Mouse (Mus musculus) splenic B cell, adult 2 months (primary cell): Measurements from ENCODE around the gene Thbs1.
"Not testable (repeated sequence)": the region's sequence is repeated elsewhere in the genome, so short reads cannot be mapped to it uniquely, and the experiment has no call there.

Experiments
- DNase-seq: peaks from one replicate; pipeline ENCODE4 v3.0.0-alpha.2; 2011; ENCODE audit warnings: low read depth, low spot score
- H3K27me3 ChIP-seq: 2 replicates; pipeline ENCODE4 v1.6.1; 2012; ENCODE audit warnings: mild to moderate bottlenecking, low read length, moderate library complexity, mixed read lengths; ENCODE audit not compliant: control insufficient read depth, poor library complexity, insufficient read depth, severe bottlenecking
- H3K36me3 ChIP-seq: 2 replicates; pipeline ENCODE4 v1.6.1; 2012; ENCODE audit warnings: mild to moderate bottlenecking, low read length, moderate library complexity, mixed read lengths; ENCODE audit not compliant: control insufficient read depth, poor library complexity, insufficient read depth, severe bottlenecking

The Thbs1 gene

GRCm38 (mm10) chr2:118120751-118121150 is 9.1 kb downstream of the Thbs1 start:
- Histone ChIP-seq H3K36me3 (no peaks in the 10 kb centered on the region), H3K27me3 (no peaks in the 10 kb centered on the region)
- DNase-seq: no peak

- no peak for DNase-seq
- Histone ChIP-seq H3K27me3 (peaks cover 2% of the 10 kb centered on the region; the same call in 1 of the 2 replicates), H3K36me3 (no peaks in the 10 kb centered on the region)
Measured at GRCm38 (mm10) chr2:118122291-118122690, 10.6 kb downstream of the Thbs1 start.

GRCm38 (mm10) chr2:118123743-118124142 is 12.1 kb downstream of the Thbs1 start:
- H3K36me3 ChIP-seq: no peaks in the 10 kb centered on the region
- DNase-seq: no peak
- H3K27me3 ChIP-seq: peaks cover 2% of the 10 kb centered on the region; the same call in 1 of the 2 replicates

- H3K36me3 ChIP-seq: no peaks in the 10 kb centered on the region
- H3K27me3 ChIP-seq: peaks cover 2% of the 10 kb centered on the region; the same call in 1 of the 2 replicates
- no peak for DNase-seq
Measured at GRCm38 (mm10) chr2:118124437-118124836, 12.8 kb downstream of the Thbs1 start.

- peaks cover 2% of the 10 kb centered on the region; the same call in 1 of the 2 replicates for H3K27me3 ChIP-seq
- no peak for DNase-seq
- no peaks in the 10 kb centered on the region for H3K36me3 ChIP-seq
Measured at GRCm38 (mm10) chr2:118125211-118125939, 13.7 kb downstream of the Thbs1 start.

GRCm38 (mm10) chr2:118125943-118126470 is 14.3 kb downstream of the Thbs1 start:
- no peak for DNase-seq
- Histone ChIP-seq H3K36me3 (no peaks in the 10 kb centered on the region), H3K27me3 (peaks cover 2% of the 10 kb centered on the region; the same call in 1 of the 2 replicates)

GRCm38 (mm10) chr2:118127516-118128288 is 16.0 kb downstream of the Thbs1 start:
- DNase-seq: no peak
- peaks cover 2% of the 10 kb centered on the region; the same call in 1 of the 2 replicates for H3K27me3 ChIP-seq
- no peaks in the 10 kb centered on the region for H3K36me3 ChIP-seq

- DNase-seq: no peak
- Histone ChIP-seq H3K27me3 (peaks cover 2% of the 10 kb centered on the region; the same call in 1 of the 2 replicates), H3K36me3 (no peaks in the 10 kb centered on the region)
Measured at GRCm38 (mm10) chr2:118128313-118128712, 16.6 kb downstream of the Thbs1 start.

- no peak for DNase-seq
- no peaks in the 10 kb centered on the region for H3K36me3 ChIP-seq
- H3K27me3 ChIP-seq: no peaks in the 10 kb centered on the region
Measured at GRCm38 (mm10) chr2:118137071-118137470, 25.4 kb downstream of the Thbs1 start.

- H3K36me3 ChIP-seq: no peaks in the 10 kb centered on the region
- H3K27me3 ChIP-seq: no peaks in the 10 kb centered on the region
- no peak for DNase-seq
Measured at GRCm38 (mm10) chr2:118137776-118138175, 26.1 kb downstream of the Thbs1 start.

GRCm38 (mm10) chr2:118139261-118139660 is 27.6 kb downstream of the Thbs1 start:
- H3K27me3 ChIP-seq: no peaks in the 10 kb centered on the region
- no peak for DNase-seq
- no peaks in the 10 kb centered on the region for H3K36me3 ChIP-seq

- Histone ChIP-seq H3K36me3 (no peaks in the 10 kb centered on the region), H3K27me3 (no peaks in the 10 kb centered on the region)
- no peak for DNase-seq
Measured at GRCm38 (mm10) chr2:118141651-118142050, 30.0 kb downstream of the Thbs1 start.

- DNase-seq, H3K36me3 ChIP-seq, H3K27me3 ChIP-seq: not testable (repeated sequence)
Measured at GRCm38 (mm10) chr2:118147749-118148148, 36.1 kb downstream of the Thbs1 start.

- H3K36me3 ChIP-seq: no peaks in the 10 kb centered on the region
- H3K27me3 ChIP-seq: no peaks in the 10 kb centered on the region
- no peak for DNase-seq
Measured at GRCm38 (mm10) chr2:118148321-118149142, 36.9 kb downstream of the Thbs1 start.
